Mouse (Mus musculus) erythroblast, embryonic 14.5 days (primary cell): ENCODE data around the gene Slc35b4.

Experiments
- GATA1 ChIP-seq: IDR thresholded peaks from 2 replicates; pipeline ENCODE4 v1.6.1; 2012; ENCODE audit warnings: low read length, inconsistent platforms, mixed read lengths
- TAL1 ChIP-seq: IDR thresholded peaks from 3 replicates; pipeline ENCODE4 v1.6.1; 2012; ENCODE audit warnings: low read length, inconsistent platforms, mixed read lengths

- no peak for TF ChIP-seq GATA1
- no peak for TF ChIP-seq TAL1
Observed at GRCm38 (mm10) chr6:34159998-34160815, 16.7 kb downstream of the Slc35b4 start.
